15 mouse cellular contexts compared by ENCODE assay signal in the genomic region with DNA sequence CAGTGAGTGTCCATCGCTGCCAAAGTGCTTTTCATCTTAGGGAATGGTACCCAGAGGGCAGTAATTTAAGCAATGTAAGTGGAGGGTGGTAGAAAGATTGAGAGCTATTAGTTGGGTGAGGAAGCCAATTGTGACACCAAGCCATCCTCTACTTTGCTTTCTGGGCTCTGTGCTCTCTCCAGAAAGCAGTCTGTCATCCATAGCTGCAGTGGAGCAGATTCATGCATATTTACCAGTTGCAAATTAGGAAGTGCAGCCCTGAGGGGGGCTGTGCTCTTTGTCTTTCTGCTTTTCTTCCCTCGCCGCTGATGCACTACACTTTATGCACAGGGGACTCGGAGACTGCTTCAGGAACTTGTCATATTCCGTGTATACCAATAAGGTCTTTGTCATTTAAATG.
A peak's percentile ranks its signal among the peaks of the same experiment; 100 is the strongest.
DNase-seq lines count a peak whose midpoint lies in the region; ATAC-seq and TF ChIP-seq lines count a peak whose summit lies in the region.
"Had no signal": no experiment of that assay in that cellular context is flagged by ENCODE, and none has a peak within 500 bp of the region (broad histone marks: within the 10 kb centered on the region; RNA-seq: fewer than 3 reads in every experiment).

No protein-coding gene starts in this region.

- no peak overlapping the region for H3K4me3 ChIP-seq in forebrain, embryonic 10.5 days
- no peak overlapping the region for H3K4me3 ChIP-seq in forebrain, embryonic 14.5 days (ENCODE audit: low read depth, low read length)
- H3K4me3 ChIP-seq in hindbrain, postnatal 0 days (ENCODE audit: low read length) = no peak overlapping the region
- H3K4me3 ChIP-seq in midbrain, postnatal 0 days (ENCODE audit: low read depth, low read length) = no peak overlapping the region
- no peak overlapping the region for H3K4me3 ChIP-seq in cerebellum, adult 2 months (replicated peaks; ENCODE audit: insufficient read depth, low read depth, low read length)
- no peak overlapping the region for H3K4me3 ChIP-seq in liver, embryonic 11.5 days (ENCODE audit: low read depth, low read length)
- H3K4me3 ChIP-seq: heart, embryonic 12.5 days; kidney, embryonic 15.5 days; limb, embryonic 13.5 days had no signal

- H3K4me1 ChIP-seq in forebrain, embryonic 10.5 days = peaks cover 67% of the 10 kb centered on the region
- H3K4me1 ChIP-seq in forebrain, embryonic 14.5 days (ENCODE audit: control insufficient read depth, insufficient read depth, low read length) = peaks cover 10% of the 10 kb centered on the region
- H3K4me1 ChIP-seq in hindbrain, postnatal 0 days (ENCODE audit: insufficient read depth, low read length) = peaks cover 17% of the 10 kb centered on the region
- peaks cover 5% of the 10 kb centered on the region; the same call in 1 of the 2 replicates for H3K4me1 ChIP-seq in midbrain, postnatal 0 days (ENCODE audit: insufficient read depth, low read length)
- H3K4me1 ChIP-seq in cerebellum, adult 2 months (ENCODE audit: control insufficient read depth, insufficient read depth, low read length) = peaks cover 12% of the 10 kb centered on the region
- H3K4me1 ChIP-seq in liver, embryonic 11.5 days (replicated peaks; ENCODE audit: control insufficient read depth, insufficient read depth, low read length) = no peaks in the 10 kb centered on the region

- DNase-seq in forebrain, embryonic 10.5 days (ENCODE audit: extremely low spot score, low spot score) = no peak
- DNase-seq in forebrain, embryonic 14.5 days (ENCODE audit: low spot score) = peak; percentile 89
- peak; percentile 45 for DNase-seq in hindbrain, postnatal 0 days (ENCODE audit: low spot score)
- DNase-seq in midbrain, postnatal 0 days (ENCODE audit: low spot score) = peak; percentile 46
- no peak for DNase-seq in cerebellum, adult 2 months
- no peak for DNase-seq in cerebellum, adult 9-11 months
- no peak for DNase-seq in liver, embryonic 11.5 days (ENCODE audit: low spot score)
- DNase-seq: adrenal gland, adult 2 months; cerebellum, postnatal 36 days; lung, adult 2 months had no signal

- no peak for TF ChIP-seq POLR2A in cerebellum, adult 2 months (IDR thresholded peaks at IDR 0.05; ENCODE audit: borderline replicate concordance, insufficient read depth, low read length)

- H3K36me3 ChIP-seq in forebrain, embryonic 10.5 days (replicated peaks) = no peaks in the 10 kb centered on the region
- H3K36me3 ChIP-seq in forebrain, embryonic 14.5 days (ENCODE audit: control insufficient read depth, insufficient read depth, low read length) = 0 out of 2 replicates have a peak, but pooled peaks cover 2% of the 10 kb centered on the region
- H3K36me3 ChIP-seq in hindbrain, postnatal 0 days (ENCODE audit: insufficient read depth, low read length) = no peaks in the 10 kb centered on the region
- no peaks in the 10 kb centered on the region for H3K36me3 ChIP-seq in midbrain, postnatal 0 days (ENCODE audit: insufficient read depth, low read length)
- no peaks in the 10 kb centered on the region for H3K36me3 ChIP-seq in liver, embryonic 11.5 days (ENCODE audit: control insufficient read depth, insufficient read depth, low read length)
- H3K36me3 ChIP-seq: heart, embryonic 12.5 days; kidney, embryonic 15.5 days; limb, embryonic 13.5 days had no signal

- peaks cover 11% of the 10 kb centered on the region for H3K27me3 ChIP-seq in forebrain, embryonic 10.5 days (ENCODE audit: poor library complexity, severe bottlenecking)
- H3K27me3 ChIP-seq in forebrain, embryonic 14.5 days (replicated peaks; ENCODE audit: control insufficient read depth, insufficient read depth, low read length) = no peaks in the 10 kb centered on the region
- H3K27me3 ChIP-seq in hindbrain, postnatal 0 days (ENCODE audit: insufficient read depth, low read length) = no peaks in the 10 kb centered on the region
- no peaks in the 10 kb centered on the region for H3K27me3 ChIP-seq in midbrain, postnatal 0 days (ENCODE audit: insufficient read depth, low read length)
- H3K27me3 ChIP-seq in cerebellum, adult 2 months (ENCODE audit: control insufficient read depth, insufficient read depth, low read length) = no peaks in the 10 kb centered on the region
- H3K27me3 ChIP-seq in liver, embryonic 11.5 days (replicated peaks; ENCODE audit: control insufficient read depth, insufficient read depth, low read length) = no peaks in the 10 kb centered on the region
- H3K27me3 ChIP-seq: CH12.LX; heart, embryonic 12.5 days; kidney, embryonic 15.5 days; limb, embryonic 13.5 days; Patski had no signal

- peak overlapping the region; percentile 17; the same call in 1 of the 2 replicates for H3K27ac ChIP-seq in forebrain, embryonic 10.5 days
- H3K27ac ChIP-seq in forebrain, embryonic 14.5 days (ENCODE audit: low read depth, low read length) = peak overlapping the region; percentile 16; the same call in 1 of the 2 replicates
- no peak overlapping the region for H3K27ac ChIP-seq in hindbrain, postnatal 0 days
- 0 out of 2 replicates have a peak overlapping the region, but pooled peaks have one; percentile 12 for H3K27ac ChIP-seq in midbrain, postnatal 0 days (ENCODE audit: low read depth, low read length)
- H3K27ac ChIP-seq in cerebellum, adult 2 months (ENCODE audit: insufficient read depth, low read length) = no peak overlapping the region
- H3K27ac ChIP-seq in liver, embryonic 11.5 days (ENCODE audit: low read depth, low read length) = no peak overlapping the region
- H3K27ac ChIP-seq: kidney, embryonic 15.5 days; limb, embryonic 13.5 days had no signal

- no peak overlapping the region for H3K9ac ChIP-seq in forebrain, embryonic 14.5 days (ENCODE audit: low read length)
- H3K9ac ChIP-seq in hindbrain, postnatal 0 days (replicated peaks; ENCODE audit: low read length) = no peak overlapping the region
- no peak overlapping the region for H3K9ac ChIP-seq in midbrain, postnatal 0 days (replicated peaks; ENCODE audit: low read length, poor library complexity, severe bottlenecking)
- H3K9ac ChIP-seq in liver, embryonic 11.5 days (ENCODE audit: low read depth, low read length) = no peak overlapping the region
- H3K9ac ChIP-seq: heart, embryonic 12.5 days; kidney, embryonic 15.5 days; limb, embryonic 13.5 days had no signal

- 42% methylated on average over 5 of the region's 5 CpGs for WGBS in forebrain, embryonic 10.5 days
- 3% methylated on average over 5 of the region's 5 CpGs for WGBS in forebrain, embryonic 14.5 days
- 13% methylated on average over 5 of the region's 5 CpGs for WGBS in hindbrain, postnatal 0 days
- 18% methylated on average over 5 of the region's 5 CpGs for WGBS in midbrain, postnatal 0 days
- 77% methylated on average over 5 of the region's 5 CpGs for WGBS in cerebellum, adult 2 months
- 63% methylated on average over 5 of the region's 5 CpGs for WGBS in liver, embryonic 11.5 days

- H3K9me3 ChIP-seq in forebrain, embryonic 10.5 days = no peaks in the 10 kb centered on the region
- H3K9me3 ChIP-seq in forebrain, embryonic 14.5 days (replicated peaks; ENCODE audit: control insufficient read depth, low read length) = no peaks in the 10 kb centered on the region
- no peaks in the 10 kb centered on the region for H3K9me3 ChIP-seq in hindbrain, postnatal 0 days (ENCODE audit: low read length)
- H3K9me3 ChIP-seq in midbrain, postnatal 0 days (ENCODE audit: low read length) = no peaks in the 10 kb centered on the region
- no peaks in the 10 kb centered on the region for H3K9me3 ChIP-seq in liver, embryonic 11.5 days (ENCODE audit: control insufficient read depth, low read length)
- H3K9me3 ChIP-seq: heart, embryonic 12.5 days; kidney, embryonic 15.5 days; limb, embryonic 13.5 days had no signal

- peak; percentile 92 for ATAC-seq in forebrain, embryonic 14.5 days
- 0 out of 2 replicates have a peak, but pooled peaks have one; percentile 22 for ATAC-seq in hindbrain, postnatal 0 days
- no peak; the same call in 1 of the 2 replicates for ATAC-seq in midbrain, postnatal 0 days (ENCODE audit: low FRiP score)
- no peak for ATAC-seq in liver, embryonic 11.5 days (replicated peaks; ENCODE audit: low FRiP score)
- ATAC-seq: Patski had no signal

- H3K4me2 ChIP-seq in forebrain, embryonic 14.5 days (ENCODE audit: low read length) = peak overlapping the region; percentile 18; the same call in 1 of the 2 replicates
- 0 out of 2 replicates have a peak overlapping the region, but pooled peaks have one; percentile 21 for H3K4me2 ChIP-seq in hindbrain, postnatal 0 days (ENCODE audit: low read depth, low read length)
- H3K4me2 ChIP-seq in midbrain, postnatal 0 days (ENCODE audit: low read depth, low read length, poor library complexity, severe bottlenecking) = peak overlapping the region; percentile 19; the same call in 1 of the 2 replicates
- H3K4me2 ChIP-seq in liver, embryonic 11.5 days = no peak overlapping the region
- H3K4me2 ChIP-seq: heart, embryonic 12.5 days; kidney, embryonic 15.5 days; limb, embryonic 13.5 days had no signal

- no peak for TF ChIP-seq CTCF in hindbrain, postnatal 0 days (IDR thresholded peaks at IDR 0.05; ENCODE audit: low read depth)
- TF ChIP-seq CTCF in midbrain, postnatal 0 days (IDR thresholded peaks at IDR 0.05) = no peak
- no peak for TF ChIP-seq CTCF in cerebellum, adult 2 months (IDR thresholded peaks at IDR 0.05; ENCODE audit: borderline replicate concordance, insufficient read depth, low read depth, low read length)

Comparison
In these comparisons a context has a peak if more than half of its experiments do, and no peak if none do; other contexts are left out.
1. DNase-seq: peak in forebrain, embryonic 14.5 days (single experiment), hindbrain, postnatal 0 days (single experiment) and midbrain, postnatal 0 days (single experiment); none in forebrain, embryonic 10.5 days (single experiment), cerebellum, adult 2 months (0 of 2), cerebellum, adult 9-11 months (single experiment) and liver, embryonic 11.5 days (single experiment).
2. H3K27ac ChIP-seq: peak in forebrain, embryonic 10.5 days (single experiment), forebrain, embryonic 14.5 days (single experiment) and midbrain, postnatal 0 days (single experiment); none in hindbrain, postnatal 0 days (single experiment), cerebellum, adult 2 months (single experiment) and liver, embryonic 11.5 days (single experiment).
3. ATAC-seq: peak in forebrain, embryonic 14.5 days (single experiment) and hindbrain, postnatal 0 days (single experiment); none in midbrain, postnatal 0 days (single experiment) and liver, embryonic 11.5 days (single experiment).